Mouse (Mus musculus) brown adipose tissue, adult 24 weeks (tissue): ENCODE measurements around the gene Rpl21. TPM values are rescaled to one million over a fixed set of nuclear protein-coding genes. Genes with fewer than 3 reads are reported as not detected.

Source experiments
- H3K27ac ChIP-seq: fragments of 200-500 bp; replicated peaks from 2 replicates; pipeline ENCODE4 v1.5.1; 2012; ENCODE audit warnings: low read depth, mild to moderate bottlenecking, low read length
- H3K4me1 ChIP-seq: fragments of 200-500 bp; 2 replicates; pipeline ENCODE4 v1.6.1; 2012; ENCODE audit warnings: low read length, mixed read lengths; ENCODE audit not compliant: control insufficient read depth, insufficient read depth, insufficient read length
- H3K4me3 ChIP-seq: fragments of 200-500 bp; 2 replicates; pipeline ENCODE4 v1.5.1; 2012; ENCODE audit warnings: low read depth, mild to moderate bottlenecking, low read length, moderate library complexity; ENCODE audit not compliant: insufficient read depth
- polyA plus RNA-seq: library from polyadenylated mRNA; stranded (reverse); fragments of >200 nt; gene quantifications from 2 replicates; pipeline ENCODE4 v1.2.4, GENCODE M21; 2012; ENCODE audit not compliant: missing spikeins, insufficient read depth, insufficient read length

Rpl21 gene
- polyA plus RNA-seq, 1 experiment, result 55.2 TPM

DNA sequence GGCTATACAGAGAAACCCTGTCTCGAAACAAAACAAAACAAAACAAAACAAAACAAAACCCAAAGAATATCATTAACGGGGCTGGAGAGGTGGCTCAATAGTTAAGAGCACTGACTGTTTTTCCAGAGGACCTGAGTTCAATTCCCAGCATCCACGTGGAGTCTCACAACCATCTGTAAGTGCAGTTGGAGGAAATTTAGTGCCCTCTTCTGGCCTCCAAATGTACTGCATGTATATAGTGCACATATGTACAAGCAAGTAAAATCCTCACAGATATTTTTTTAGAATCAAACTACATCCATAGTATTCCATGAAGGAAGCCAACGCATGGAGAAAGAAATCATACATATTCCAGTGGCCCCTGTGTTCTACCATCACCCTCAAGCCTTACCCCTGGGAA is 19.3 kb upstream of the Rpl21 start:
- Histone ChIP-seq H3K4me1 (no peaks in the 10 kb centered on the region), H3K4me3 (no peak overlapping the region), H3K27ac (no peak overlapping the region)

DNA sequence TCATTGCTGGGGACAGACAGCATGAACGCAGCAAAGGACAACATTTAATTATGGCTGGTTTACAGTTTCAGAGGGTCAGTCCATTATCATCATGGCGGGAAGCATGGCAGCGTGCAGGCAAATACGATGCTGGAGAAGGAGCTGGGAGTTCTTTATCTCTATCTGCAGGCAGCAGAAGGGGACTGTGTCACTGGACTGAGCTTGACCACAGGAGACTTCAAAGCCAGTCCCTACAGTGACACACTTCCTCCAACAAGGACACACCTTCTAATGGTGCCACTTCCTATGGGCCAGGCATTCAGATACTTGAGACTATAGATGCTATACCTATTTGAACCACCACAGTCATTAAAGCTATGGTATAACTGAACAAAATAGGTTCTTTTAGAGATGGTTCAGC is 17.3 kb upstream of the Rpl21 start:
- Histone ChIP-seq H3K4me1 (peaks cover 3% of the 10 kb centered on the region; the same call in 1 of the 2 replicates), H3K27ac (no peak overlapping the region), H3K4me3 (no peak overlapping the region)

DNA sequence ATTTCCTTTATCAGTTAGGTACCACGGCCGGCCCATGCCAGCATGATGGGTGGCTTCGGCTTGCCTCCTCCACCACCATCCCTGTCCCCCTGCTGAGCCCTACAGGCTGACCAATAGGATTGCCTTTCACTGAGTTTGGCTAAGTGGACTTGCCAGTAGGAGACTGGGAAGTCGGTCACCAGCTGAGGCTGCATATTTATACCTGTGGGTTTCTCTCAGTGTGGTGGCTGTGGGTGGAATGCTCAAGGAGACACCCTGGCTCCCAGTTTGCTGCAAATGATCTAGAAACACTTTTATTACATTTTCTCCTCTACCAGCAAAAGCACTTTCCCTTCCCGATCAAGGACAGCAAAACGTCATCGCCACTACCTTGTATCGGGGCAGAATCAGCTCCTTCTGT is 15.1 kb upstream of the Rpl21 start:
- no peak overlapping the region for H3K4me3 ChIP-seq
- peaks cover 3% of the 10 kb centered on the region; the same call in 1 of the 2 replicates for H3K4me1 ChIP-seq
- no peak overlapping the region for H3K27ac ChIP-seq

DNA sequence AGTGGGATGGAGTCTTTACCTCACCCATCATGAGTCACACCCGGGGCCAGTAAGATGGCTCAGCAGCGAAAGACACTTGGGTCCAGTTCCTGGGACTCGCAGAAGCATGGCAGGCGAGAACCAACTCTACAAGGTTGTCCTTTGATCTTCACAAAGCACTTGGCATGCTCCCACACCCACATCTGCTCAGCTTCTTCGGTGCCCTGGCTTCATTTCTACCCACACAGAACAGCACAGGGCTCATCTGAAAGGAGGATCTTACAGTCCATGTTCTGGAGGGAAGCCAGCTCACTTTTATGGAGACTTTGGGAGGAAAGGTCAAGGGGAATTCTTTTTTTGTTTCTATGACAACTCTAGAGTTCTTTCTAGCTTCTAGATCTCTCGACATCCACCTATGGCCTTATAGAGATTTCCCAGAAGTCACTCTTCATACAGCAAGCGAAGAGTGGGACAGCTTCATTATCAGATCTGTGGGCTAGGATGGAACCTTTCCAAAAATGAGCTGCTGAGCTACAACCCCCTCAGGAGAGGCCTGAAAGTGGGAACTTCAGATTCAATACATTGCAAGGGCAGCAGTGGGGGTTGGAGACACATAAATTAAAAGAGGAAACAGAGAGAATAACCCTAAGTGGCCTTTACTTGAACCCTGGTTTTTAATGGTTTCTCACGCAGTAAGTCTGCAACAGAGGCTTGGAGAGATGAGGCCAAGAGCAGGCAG is 13.6 kb upstream of the Rpl21 start:
- Histone ChIP-seq H3K27ac (0 out of 2 replicates have a peak overlapping the region, but pooled peaks have one; percentile 43), H3K4me3 (no peak overlapping the region), H3K4me1 (peaks cover 3% of the 10 kb centered on the region; the same call in 1 of the 2 replicates)

DNA sequence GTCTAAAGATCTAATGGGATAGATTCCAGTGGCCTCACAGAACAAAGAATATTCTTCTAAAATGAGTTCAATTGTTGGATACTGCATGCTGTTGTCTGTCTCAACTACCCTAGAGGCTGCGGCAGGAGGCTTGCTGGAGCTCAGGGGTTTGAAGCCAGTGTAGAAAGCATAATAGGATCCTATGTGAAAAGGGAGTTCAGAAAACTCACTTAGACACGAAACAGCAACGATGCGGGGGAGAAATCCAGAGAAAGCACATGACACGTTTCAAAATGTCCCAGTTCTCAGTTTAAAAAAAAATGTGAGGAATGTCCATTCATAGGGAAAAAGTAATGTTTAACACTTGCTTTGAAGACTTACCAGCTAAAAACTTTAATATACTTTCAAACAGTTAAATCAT is 9.7 kb upstream of the Rpl21 start:
- no peak overlapping the region for H3K4me3 ChIP-seq
- no peak overlapping the region for H3K27ac ChIP-seq
- peaks cover 8% of the 10 kb centered on the region for H3K4me1 ChIP-seq

DNA sequence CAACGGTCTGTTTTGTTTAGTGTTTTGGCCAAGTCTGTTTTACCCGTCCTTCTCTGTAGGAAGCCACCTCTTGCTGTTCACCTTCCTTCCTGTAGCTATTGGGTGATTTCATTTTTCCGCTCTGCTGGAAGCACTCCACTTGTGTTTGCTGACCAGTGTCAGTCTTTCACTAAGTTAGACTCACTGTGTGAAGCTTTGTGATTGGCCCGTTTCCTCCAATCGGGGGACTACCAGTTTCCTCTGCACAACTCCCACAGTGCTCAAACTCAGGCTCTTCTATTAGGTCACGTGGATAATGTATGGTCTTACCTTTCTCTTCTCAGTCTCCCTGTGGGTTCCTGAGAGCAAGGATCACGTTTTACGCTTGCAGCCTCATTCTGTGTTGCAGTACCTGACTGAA is 3.2 kb upstream of the Rpl21 start:
- Histone ChIP-seq H3K27ac (no peak overlapping the region), H3K4me1 (peaks cover 7% of the 10 kb centered on the region), H3K4me3 (0 out of 2 replicates have a peak overlapping the region, but pooled peaks have one; percentile 23)

DNA sequence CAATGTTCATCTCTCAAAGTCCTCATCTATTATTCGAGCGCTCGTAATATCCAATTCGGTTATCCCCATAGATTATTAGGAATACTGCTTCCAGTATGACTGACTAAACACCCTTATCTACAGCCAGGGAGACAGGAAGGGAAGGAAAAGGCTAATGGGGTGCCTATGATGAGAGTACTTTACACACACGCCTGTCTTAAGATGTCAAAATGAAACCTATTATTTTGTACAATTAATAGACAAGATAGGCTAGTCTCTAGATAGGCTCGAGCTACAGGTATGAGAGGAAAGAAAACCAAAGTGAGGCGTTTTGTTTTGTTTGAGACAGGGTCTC is 288 bp upstream of the Rpl21 start:
- H3K4me1 ChIP-seq, result peaks cover 2% of the 10 kb centered on the region; the same call in 1 of the 2 replicates
- H3K27ac ChIP-seq, result peak overlapping the region; percentile 76
- H3K4me3 ChIP-seq, result peak overlapping the region; percentile 40

DNA sequence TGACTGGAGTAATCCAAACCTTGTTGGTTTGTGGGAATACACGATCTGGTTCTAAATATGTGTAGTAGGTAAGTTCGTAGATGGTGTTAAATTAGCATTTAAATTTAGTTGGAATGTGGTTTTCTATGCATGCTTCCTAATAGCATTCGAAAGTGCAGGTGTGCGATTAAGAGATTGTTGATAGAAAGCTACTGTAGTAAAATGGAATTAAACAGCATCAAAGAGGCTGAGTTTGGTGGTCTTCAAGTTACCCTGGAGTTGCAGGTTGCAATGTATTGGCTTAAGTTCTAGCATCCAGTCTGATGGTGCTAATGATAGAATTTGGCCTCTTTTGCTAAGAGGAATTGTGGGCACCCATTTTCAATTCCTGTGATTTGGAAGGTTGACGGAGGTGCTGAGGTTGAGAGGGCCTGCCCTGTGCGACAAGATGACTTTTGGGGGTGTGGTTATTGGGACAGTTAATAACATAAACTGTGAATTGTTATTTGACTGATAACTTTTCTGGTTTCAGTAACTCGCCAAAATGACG is 1.0 kb downstream of the Rpl21 start:
- H3K4me3 ChIP-seq, result peak overlapping the region; percentile 80
- peak overlapping the region; percentile 94; the same call in 1 of the 2 replicates for H3K27ac ChIP-seq
- peaks cover 2% of the 10 kb centered on the region; the same call in 1 of the 2 replicates for H3K4me1 ChIP-seq

DNA sequence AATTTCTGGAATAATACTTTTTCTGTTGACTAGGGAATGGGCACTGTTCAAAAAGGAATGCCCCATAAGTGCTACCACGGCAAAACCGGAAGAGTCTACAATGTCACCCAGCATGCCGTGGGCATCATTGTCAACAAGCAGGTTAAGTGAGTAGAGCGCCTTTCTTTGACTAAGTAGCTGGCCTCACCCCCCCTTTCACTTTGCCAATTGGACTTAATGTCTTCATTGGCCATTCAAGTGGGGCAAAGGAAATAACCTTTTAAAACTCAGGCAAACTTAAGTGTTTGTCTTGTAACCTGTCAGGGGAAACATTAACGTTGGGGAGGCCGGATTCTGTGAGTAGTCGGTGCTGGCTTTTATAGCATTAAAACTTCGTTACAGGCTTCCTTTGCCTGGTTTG is 2.3 kb downstream of the Rpl21 start:
- no peaks in the 10 kb centered on the region for H3K4me1 ChIP-seq
- H3K27ac ChIP-seq, result no peak overlapping the region
- no peak overlapping the region for H3K4me3 ChIP-seq

DNA sequence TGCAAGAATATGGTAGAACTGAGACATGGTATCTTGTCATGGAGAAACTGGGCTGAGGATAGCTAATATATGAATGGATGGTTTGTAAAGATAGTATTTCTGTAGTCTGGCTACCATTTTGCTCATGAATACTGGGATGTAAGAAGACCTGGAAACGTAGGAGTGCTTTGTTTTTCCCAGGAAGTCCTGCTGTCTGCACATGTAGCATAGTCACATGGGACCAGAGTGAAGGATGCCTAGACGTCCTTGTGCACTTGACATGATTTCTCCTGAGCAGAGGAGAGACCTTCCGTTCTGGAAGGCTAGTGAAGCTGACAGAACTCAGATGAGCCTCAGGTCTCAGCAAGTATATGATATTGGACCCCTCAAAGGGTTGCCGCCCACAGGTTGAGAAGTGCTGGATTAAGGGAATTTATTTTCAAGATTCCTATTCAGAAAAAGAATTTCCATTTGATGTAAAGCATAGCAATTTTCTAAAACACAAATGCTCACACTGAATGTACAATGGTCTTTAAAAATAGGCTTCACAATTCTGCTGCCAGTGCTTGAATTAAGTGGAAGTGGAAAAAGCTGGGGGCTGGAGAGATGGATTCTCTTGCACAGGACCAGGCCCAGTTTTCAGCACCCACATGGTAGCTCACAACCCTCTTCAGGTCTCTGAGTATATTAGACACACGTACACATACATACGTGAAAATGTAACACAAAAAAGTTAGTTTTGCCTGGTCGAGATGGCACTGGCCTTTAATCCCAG is 5.5 kb downstream of the Rpl21 start:
- Histone ChIP-seq H3K27ac (no peak overlapping the region), H3K4me3 (no peak overlapping the region), H3K4me1 (no peaks in the 10 kb centered on the region)

DNA sequence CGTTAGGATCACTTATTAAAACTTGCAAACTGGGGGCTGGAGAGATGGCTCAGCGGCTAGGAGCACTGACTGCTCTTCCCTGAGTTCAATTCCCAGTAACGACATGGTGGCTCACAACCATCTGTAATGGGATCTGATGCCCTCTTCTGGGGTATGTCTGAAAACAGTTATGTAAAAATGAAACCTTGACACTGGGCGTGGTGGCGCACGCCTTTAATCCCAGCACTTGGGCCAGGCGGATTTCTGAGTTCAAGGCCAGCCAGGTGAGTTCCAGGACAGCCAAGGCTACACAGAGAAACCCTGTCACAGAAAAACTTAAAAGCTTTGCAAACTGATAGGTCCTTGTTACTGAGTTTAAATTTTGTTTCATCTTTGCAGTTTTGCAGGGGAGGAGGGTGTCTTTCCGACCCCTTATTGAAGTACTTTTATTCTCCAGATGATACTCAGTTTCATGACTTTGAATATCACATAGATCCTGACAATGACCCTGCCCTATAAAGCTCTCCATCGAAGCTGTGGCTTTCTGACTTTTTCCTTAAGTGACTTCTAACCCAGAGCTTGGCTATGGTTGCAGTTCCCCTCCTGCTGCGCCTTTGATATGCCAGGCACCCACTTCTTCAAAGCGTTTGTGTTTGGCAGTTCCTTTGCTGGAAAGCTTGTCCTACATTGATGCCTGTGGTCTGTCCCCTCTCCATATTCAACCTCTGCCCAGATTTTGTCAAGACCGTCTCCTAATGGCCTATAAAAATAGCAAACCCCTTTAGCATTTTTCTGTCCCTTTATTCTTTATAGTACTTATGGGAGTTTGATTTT is 6.4 kb downstream of the Rpl21 start:
- H3K4me3 ChIP-seq, result no peak overlapping the region
- H3K4me1 ChIP-seq, result no peaks in the 10 kb centered on the region
- no peak overlapping the region for H3K27ac ChIP-seq

DNA sequence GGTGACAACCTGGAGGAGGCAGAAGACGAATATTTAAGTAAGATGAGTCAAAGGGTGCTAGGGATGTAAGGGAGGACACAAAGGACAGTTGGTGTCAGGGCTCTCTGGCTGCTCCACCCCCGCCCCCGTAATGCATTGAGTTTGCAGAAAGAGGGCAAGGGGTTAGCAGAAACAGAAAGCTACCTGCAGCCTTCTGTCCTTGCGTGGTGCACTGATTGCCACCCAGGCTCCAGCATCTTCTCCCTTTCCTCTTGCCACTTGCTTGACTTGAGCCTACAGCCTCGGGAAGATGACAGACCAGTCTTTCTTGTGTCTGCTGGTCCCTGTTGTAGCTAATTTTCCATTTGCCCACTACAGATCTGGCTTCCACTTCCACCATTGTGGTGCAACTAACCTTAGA is 7.1 kb downstream of the Rpl21 start:
- Histone ChIP-seq H3K4me3 (no peak overlapping the region), H3K27ac (no peak overlapping the region), H3K4me1 (no peaks in the 10 kb centered on the region)

DNA sequence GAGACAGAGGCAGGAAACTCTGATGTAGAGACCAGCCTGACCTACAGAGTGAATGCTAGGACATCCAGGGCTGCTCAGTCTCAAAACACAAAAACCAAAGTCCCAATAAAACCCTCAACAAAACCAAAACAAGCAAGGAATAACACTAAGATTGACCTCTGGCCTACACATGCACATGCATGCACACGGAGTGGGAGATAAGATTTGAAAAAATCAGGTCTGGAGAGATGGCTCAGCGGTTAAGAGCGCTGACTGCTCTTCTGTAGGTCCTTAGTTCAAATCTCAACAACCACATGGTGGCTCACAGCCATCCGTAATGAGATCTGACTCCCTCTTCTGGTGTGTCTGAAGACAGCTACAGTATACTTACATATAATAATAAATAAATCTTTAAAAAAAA is 7.7 kb downstream of the Rpl21 start:
- Histone ChIP-seq H3K4me1 (no peaks in the 10 kb centered on the region), H3K27ac (no peak overlapping the region), H3K4me3 (no peak overlapping the region)

DNA sequence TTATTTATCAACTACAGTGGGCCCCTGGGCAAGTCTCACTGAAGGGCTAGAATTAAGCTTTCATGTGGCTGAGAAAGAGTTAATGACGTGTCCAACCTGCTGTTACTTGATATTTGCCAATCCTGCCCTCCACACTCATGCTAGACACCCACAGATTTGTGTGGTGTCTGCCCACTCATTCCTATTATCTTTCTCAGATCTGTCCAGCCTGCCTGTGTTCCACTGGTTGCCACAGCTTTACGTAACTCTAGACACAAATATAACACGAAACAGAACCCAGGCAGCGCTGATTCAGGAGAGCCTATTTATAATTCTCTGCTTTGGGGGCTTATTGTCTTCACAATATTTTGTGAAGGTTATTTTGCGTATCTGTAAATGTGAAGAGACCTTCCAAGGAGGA is 8.6 kb downstream of the Rpl21 start:
- H3K4me1 ChIP-seq, result no peaks in the 10 kb centered on the region
- no peak overlapping the region for H3K4me3 ChIP-seq
- no peak overlapping the region for H3K27ac ChIP-seq

DNA sequence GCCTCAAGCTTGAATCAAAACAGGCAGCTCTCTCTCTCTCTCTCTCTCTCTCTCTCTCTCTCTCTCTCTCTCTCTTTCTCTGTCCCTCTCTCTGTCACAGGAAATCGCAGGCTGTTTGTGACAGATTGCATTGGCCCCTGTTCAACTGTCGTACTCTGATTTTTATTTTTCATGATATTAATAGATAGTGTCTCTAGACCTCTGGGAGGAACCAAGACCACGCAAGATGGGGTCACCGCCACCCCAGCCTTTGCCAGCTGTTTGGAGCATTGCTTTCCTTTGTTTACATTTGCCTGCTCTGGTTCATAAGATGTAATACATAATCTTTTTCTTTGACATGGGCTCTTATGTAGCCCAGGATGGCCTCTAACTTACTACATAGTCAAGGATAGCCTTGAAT is 9.3 kb downstream of the Rpl21 start:
- H3K4me3 ChIP-seq, result no peak overlapping the region
- H3K4me1 ChIP-seq, result no peaks in the 10 kb centered on the region
- no peak overlapping the region for H3K27ac ChIP-seq
